Mouse (Mus musculus) limb, embryonic 11.5 days (tissue): ENCODE data around the gene Kif3a. TPM values are rescaled to one million over a fixed set of nuclear protein-coding genes. Genes with fewer than 3 reads are reported as not detected.
"Not testable (repeated sequence)": the region's sequence is repeated elsewhere in the genome, so short reads cannot be mapped to it uniquely, and the experiment has no call there.

ENCODE experiments used
- ATAC-seq: fragments of 200-750 bp; cut with Nextera tagmentation; 2 replicates; pipeline ENCODE4 v1.8.0; 2017; ENCODE audit warnings: low read depth; ENCODE audit not compliant: insufficient number of reproducible peaks, low FRiP score, low TSS enrichment
- DNase-seq: peaks from one replicate; pipeline ENCODE4 v3.0.0-alpha.2; 2015; ENCODE audit warnings: low spot score
- H3K27ac ChIP-seq: fragments of 300-500 bp; sonication (generic); replicated peaks from 2 replicates; pipeline ENCODE4 v1.5.1; 2014; ENCODE audit warnings: low read depth, mild to moderate bottlenecking, low read length
- H3K27me3 ChIP-seq: fragments of 300-500 bp; sonication (generic); 2 replicates; pipeline ENCODE4 v1.6.1; 2014; ENCODE audit warnings: mild to moderate bottlenecking, low read length, mixed read lengths; ENCODE audit not compliant: control insufficient read depth, insufficient read depth
- H3K36me3 ChIP-seq: fragments of 300-500 bp; sonication (generic); 2 replicates; pipeline ENCODE4 v1.6.1; 2014; ENCODE audit warnings: mild to moderate bottlenecking, low read length, moderate library complexity, mixed read lengths; ENCODE audit not compliant: control insufficient read depth, insufficient read depth
- H3K4me1 ChIP-seq: fragments of 300-500 bp; sonication (generic); 2 replicates; pipeline ENCODE4 v1.6.1; 2014; ENCODE audit warnings: low read length, mixed read lengths; ENCODE audit not compliant: control insufficient read depth, insufficient read depth
- H3K4me2 ChIP-seq: fragments of 300-500 bp; sonication (generic); 2 replicates; pipeline ENCODE4 v1.6.1; 2014; ENCODE audit warnings: low read depth, mild to moderate bottlenecking, moderate library complexity; ENCODE audit not compliant: severe bottlenecking
- H3K4me3 ChIP-seq: fragments of 300-500 bp; sonication (generic); 2 replicates; pipeline ENCODE4 v1.5.1; 2014; ENCODE audit warnings: low read depth, low read length
- H3K9ac ChIP-seq: fragments of 300-500 bp; sonication (generic); 2 replicates; pipeline ENCODE4 v1.6.1; 2014; ENCODE audit warnings: mild to moderate bottlenecking, low read length
- H3K9me3 ChIP-seq: fragments of 300-500 bp; sonication (generic); 2 replicates; pipeline ENCODE4 v1.6.1; 2016; ENCODE audit warnings: low read length; ENCODE audit not compliant: control insufficient read depth
- WGBS: fragments of 180-500 bp; shearing (Covaris S2); extraction: QIAGEN DNeasy Blood & Tissue Kit; methylation state at CpG from one replicate; pipeline ENCODE4 v1.1.7; 2014; 5-methylcytosine and 5-hydroxymethylcytosine counted together
- polyA plus RNA-seq: library from polyadenylated mRNA; unstranded; fragments of >200 nt; fragmentation: Nextera tagmentation; extraction: Ambion mirVana; gene quantifications from 2 replicates; pipeline ENCODE4 v1.2.1, GENCODE M21; 2014

The Kif3a gene
- polyA plus RNA-seq, 1 experiment from 2014 or later: 79.4 TPM

GRCm38 (mm10) chr11:53551754-53552153 lies 15.4 kb upstream of the Kif3a start:
- ATAC-seq: no peak
- Histone ChIP-seq H3K9ac (no peak overlapping the region), H3K4me1 (no peaks in the 10 kb centered on the region), H3K27me3 (no peaks in the 10 kb centered on the region), H3K36me3 (no peaks in the 10 kb centered on the region), H3K9me3 (0 out of 2 replicates have a peak, but pooled peaks cover 3% of the 10 kb centered on the region), H3K27ac (no peak overlapping the region), H3K4me2 (no peak overlapping the region), H3K4me3 (no peak overlapping the region)
- 72% methylated on average over 12 of the region's 12 CpGs for WGBS
- DNase-seq: no peak

- H3K36me3 ChIP-seq, H3K9me3 ChIP-seq, DNase-seq, H3K4me3 ChIP-seq, H3K27ac ChIP-seq, H3K4me2 ChIP-seq, H3K9ac ChIP-seq, H3K4me1 ChIP-seq, H3K27me3 ChIP-seq, ATAC-seq: not testable (repeated sequence)
- WGBS: 90% methylated on average over 10 of the region's 20 CpGs
Observed at GRCm38 (mm10) chr11:53556529-53556928, 10.7 kb upstream of the Kif3a start.

GRCm38 (mm10) chr11:53557992-53558391 lies 9.2 kb upstream of the Kif3a start:
- H3K27me3 ChIP-seq, H3K27ac ChIP-seq, H3K9ac ChIP-seq, H3K4me1 ChIP-seq, H3K4me2 ChIP-seq, H3K9me3 ChIP-seq, H3K36me3 ChIP-seq, DNase-seq, H3K4me3 ChIP-seq, ATAC-seq: not testable (repeated sequence)
- WGBS: 87% methylated on average over 1 of the region's 3 CpGs

- not testable (repeated sequence) for ATAC-seq, H3K27me3 ChIP-seq, H3K4me2 ChIP-seq, H3K9me3 ChIP-seq, H3K36me3 ChIP-seq, H3K4me1 ChIP-seq, H3K4me3 ChIP-seq, DNase-seq, H3K27ac ChIP-seq, H3K9ac ChIP-seq
- WGBS: 91% methylated on average over 1 of the region's 3 CpGs
Observed at GRCm38 (mm10) chr11:53559980-53560379, 7.2 kb upstream of the Kif3a start.

GRCm38 (mm10) chr11:53561986-53562385 lies 5.2 kb upstream of the Kif3a start:
- no peak for ATAC-seq
- WGBS: 78% methylated on average over 2 of the region's 2 CpGs

GRCm38 (mm10) chr11:53566646-53567045 lies 533 bp upstream of the Kif3a start:
- Histone ChIP-seq H3K4me1 (peaks cover 2% of the 10 kb centered on the region; the same call in 1 of the 2 replicates), H3K27ac (no peak overlapping the region), H3K4me2 (peak overlapping the region; percentile 79), H3K27me3 (no peaks in the 10 kb centered on the region), H3K36me3 (no peaks in the 10 kb centered on the region), H3K4me3 (peak overlapping the region; percentile 61), H3K9me3 (no peaks in the 10 kb centered on the region), H3K9ac (no peak overlapping the region)
- ATAC-seq: peak; percentile 49
- WGBS: 86% methylated on average over 4 of the region's 4 CpGs
- no peak for DNase-seq

More at GRCm38 (mm10) chr11:53561986-53562385, 5.2 kb upstream of the Kif3a start:
- no peak for DNase-seq
- Histone ChIP-seq H3K4me2 (no peak overlapping the region), H3K27ac (no peak overlapping the region), H3K27me3 (no peaks in the 10 kb centered on the region), H3K4me3 (no peak overlapping the region), H3K4me1 (no peaks in the 10 kb centered on the region; the same call in 1 of the 2 replicates), H3K36me3 (no peaks in the 10 kb centered on the region), H3K9ac (no peak overlapping the region), H3K9me3 (no peaks in the 10 kb centered on the region)

GRCm38 (mm10) chr11:53580562-53580961 lies 13.4 kb downstream of the Kif3a start:
- ATAC-seq (no peak), DNase-seq (no peak)
- Histone ChIP-seq H3K9ac (no peak overlapping the region), H3K4me3 (no peak overlapping the region), H3K27ac (no peak overlapping the region), H3K4me1 (no peaks in the 10 kb centered on the region), H3K36me3 (peaks cover 5% of the 10 kb centered on the region; the same call in 1 of the 2 replicates), H3K4me2 (no peak overlapping the region), H3K27me3 (no peaks in the 10 kb centered on the region), H3K9me3 (no peaks in the 10 kb centered on the region)
- 98% methylated on average over 3 of the region's 3 CpGs for WGBS

- Histone ChIP-seq H3K9me3 (no peaks in the 10 kb centered on the region), H3K9ac (no peak overlapping the region), H3K4me2 (no peak overlapping the region), H3K27me3 (no peaks in the 10 kb centered on the region), H3K4me1 (no peaks in the 10 kb centered on the region), H3K4me3 (no peak overlapping the region), H3K36me3 (peaks cover 5% of the 10 kb centered on the region; the same call in 1 of the 2 replicates), H3K27ac (no peak overlapping the region)
- ATAC-seq (no peak), DNase-seq (no peak)
- WGBS: 92% methylated on average over 10 of the region's 10 CpGs
Observed at GRCm38 (mm10) chr11:53583151-53583550, 16.0 kb downstream of the Kif3a start.

- WGBS: 61% methylated on average over 3 of the region's 3 CpGs
- no peaks in the 10 kb centered on the region for H3K9me3 ChIP-seq
- no peak overlapping the region for H3K4me3 ChIP-seq
- no peak overlapping the region for H3K27ac ChIP-seq
- ATAC-seq (no peak), DNase-seq (peak; percentile 40)
- no peaks in the 10 kb centered on the region for H3K4me1 ChIP-seq
- peaks cover 5% of the 10 kb centered on the region; the same call in 1 of the 2 replicates for H3K36me3 ChIP-seq
- no peak overlapping the region for H3K9ac ChIP-seq
- no peak overlapping the region for H3K4me2 ChIP-seq
- no peaks in the 10 kb centered on the region for H3K27me3 ChIP-seq
Observed at GRCm38 (mm10) chr11:53584849-53585248, 17.7 kb downstream of the Kif3a start.
